Mouse (Mus musculus) adrenal gland, adult 18-20 months (tissue): Measurements from ENCODE around the gene Wrnip1. TPM values are rescaled to one million over a fixed set of nuclear protein-coding genes. Genes with fewer than 3 reads are reported as not detected.

Source experiments
- DNase-seq, 2 experiments: peaks; one replicate each; pipeline ENCODE4 v3.0.0; 2021 to 2022; ENCODE audit warnings: low spot score in 2 of 2
- long read RNA-seq, 2 experiments: library from polyadenylated mRNA; stranded (forward); transcript quantifications; one replicate each; pipeline ENCODE4 v2.0.0; 2021
- total RNA-seq, 2 experiments: library from RNA; stranded (reverse); gene quantifications; 1 replicate in 1 of 2; 2 replicates in 1 of 2; pipeline ENCODE4 v1.2.3; 2021

Wrnip1 gene
- total RNA-seq, result 10 to 100 TPM; 28.0 to 54.6 TPM
- long read RNA-seq, experiment 1, transcript Wrnip1-201 (7 exons, 2,633 nt), result major isoform, 55 of 59 reads
- long read RNA-seq, experiment 1, partial matches to known transcripts, result 0 of 59 reads
- long read RNA-seq, experiment 1, other reads (novel, unspliced or antisense), result 4 of 59 reads
- long read RNA-seq, experiment 2, transcript Wrnip1-201 (7 exons, 2,633 nt), result major isoform, 230 of 238 reads
- long read RNA-seq, experiment 2, partial matches to known transcripts, result 2 of 238 reads
- long read RNA-seq, experiment 2, other reads (novel, unspliced or antisense), result 6 of 238 reads

- DNase-seq, result peak; percentile 86 to 88
These were observed at the start of gene Wrnip1 for GRCm38 (mm10) chr13:32801693-32802221. Wrnip1 (plus strand) TSS chr13:32802038.

GRCm38 (mm10) chr13:32752066-32752657 lies 49.7 kb upstream of the Wrnip1 start:
- no peak for DNase-seq

- DNase-seq, result no peak
These were observed 42.8 kb upstream of the Wrnip1 start for GRCm38 (mm10) chr13:32759036-32759435.

GRCm38 (mm10) chr13:32760795-32761194 lies 41.0 kb upstream of the Wrnip1 start:
- no peak for DNase-seq

- DNase-seq, result peak in 1 of 2 experiments; percentile 22
These were observed 38.7 kb upstream of the Wrnip1 start for GRCm38 (mm10) chr13:32763141-32763540.

- DNase-seq, result no peak
These were observed 37.4 kb upstream of the Wrnip1 start for GRCm38 (mm10) chr13:32764448-32764847.

GRCm38 (mm10) chr13:32768104-32768503 lies 33.7 kb upstream of the Wrnip1 start:
- peak in 1 of 2 experiments; percentile 31 for DNase-seq

GRCm38 (mm10) chr13:32769960-32770359 lies 31.9 kb upstream of the Wrnip1 start:
- no peak for DNase-seq

GRCm38 (mm10) chr13:32775889-32776288 lies 25.9 kb upstream of the Wrnip1 start:
- DNase-seq, result peak in 1 of 2 experiments; percentile 15

GRCm38 (mm10) chr13:32776350-32776749 lies 25.5 kb upstream of the Wrnip1 start:
- no peak for DNase-seq

GRCm38 (mm10) chr13:32778861-32779260 lies 23.0 kb upstream of the Wrnip1 start:
- DNase-seq, result no peak

- no peak for DNase-seq
These were observed 18.8 kb upstream of the Wrnip1 start for GRCm38 (mm10) chr13:32783055-32783454.

- no peak for DNase-seq
These were observed 18.0 kb upstream of the Wrnip1 start, which contains the start of gene Mylk4 for GRCm38 (mm10) chr13:32783816-32784215. Mylk4 (minus strand) TSS chr13:32783954.

- DNase-seq, result no peak
These were observed 14.3 kb upstream of the Wrnip1 start for GRCm38 (mm10) chr13:32787584-32787983.

- no peak for DNase-seq
These were observed 12.1 kb upstream of the Wrnip1 start for GRCm38 (mm10) chr13:32789781-32790180.

GRCm38 (mm10) chr13:32794619-32795018 lies 7.2 kb upstream of the Wrnip1 start:
- DNase-seq, result no peak

- DNase-seq, result no peak
These were observed 6.7 kb upstream of the Wrnip1 start for GRCm38 (mm10) chr13:32795166-32795565.

- DNase-seq, result no peak
These were observed 4.8 kb upstream of the Wrnip1 start for GRCm38 (mm10) chr13:32797085-32797484.

- DNase-seq, result no peak
These were observed 2.7 kb upstream of the Wrnip1 start for GRCm38 (mm10) chr13:32799131-32799530.

GRCm38 (mm10) chr13:32800859-32801258 lies 979 bp upstream of the Wrnip1 start:
- DNase-seq, result no peak

GRCm38 (mm10) chr13:32802259-32803081 lies 632 bp downstream of the Wrnip1 start, which contains the start of gene D930007J09Rik:
D930007J09Rik (minus strand) TSS chr13:32802849.
- DNase-seq, result peak; percentile 57 to 60
